Mouse (Mus musculus) heart, postnatal 0 days (tissue): ENCODE measurements around the gene Myh8. TPM values are rescaled to one million over a fixed set of nuclear protein-coding genes. Genes with fewer than 3 reads are reported as not detected.

Experiments used
- ATAC-seq: fragments of 200-750 bp; cut with Nextera tagmentation; 2 replicates; pipeline ENCODE4 v1.8.0; 2017; ENCODE audit warnings: low read depth, moderate number of reproducible peaks, moderate library complexity; ENCODE audit not compliant: insufficient read depth
- DNase-seq: peaks from one replicate; pipeline ENCODE4 v3.0.0-alpha.2; 2016; ENCODE audit warnings: low spot score
- H3K27ac ChIP-seq: fragments of 300-500 bp; sonication (generic); 2 replicates; pipeline ENCODE4 v1.5.1; 2014; ENCODE audit warnings: low read depth, mild to moderate bottlenecking
- H3K27me3 ChIP-seq: fragments of 300-500 bp; sonication (generic); 2 replicates; pipeline ENCODE4 v1.6.1; 2014; ENCODE audit warnings: low read length, mixed read lengths; ENCODE audit not compliant: control insufficient read depth, insufficient read depth
- H3K36me3 ChIP-seq: fragments of 300-500 bp; sonication (generic); replicated peaks from 2 replicates; pipeline ENCODE4 v1.6.1; 2014; ENCODE audit warnings: low read length, mixed read lengths; ENCODE audit not compliant: control insufficient read depth, insufficient read depth
- H3K4me1 ChIP-seq: fragments of 300-500 bp; sonication (generic); 2 replicates; pipeline ENCODE4 v1.6.1; 2014; ENCODE audit warnings: antibody characterized with exemption; ENCODE audit not compliant: control insufficient read depth, insufficient read depth
- H3K4me2 ChIP-seq: fragments of 300-500 bp; sonication (generic); 2 replicates; pipeline ENCODE4 v1.6.1; 2014; ENCODE audit warnings: low read depth, mild to moderate bottlenecking, low read length, moderate library complexity
- H3K4me3 ChIP-seq: fragments of 300-500 bp; sonication (generic); 2 replicates; pipeline ENCODE4 v1.5.1; 2014; ENCODE audit warnings: low read depth, low read length
- H3K9ac ChIP-seq: fragments of 300-500 bp; sonication (generic); replicated peaks from 2 replicates; pipeline ENCODE4 v1.6.1; 2014; ENCODE audit warnings: low read depth, low read length, mixed read lengths
- H3K9me3 ChIP-seq: fragments of 300-500 bp; sonication (generic); replicated peaks from 2 replicates; pipeline ENCODE4 v1.6.1; 2016; ENCODE audit warnings: low read length; ENCODE audit not compliant: control insufficient read depth
- CTCF ChIP-seq: IDR thresholded peaks from 2 replicates; pipeline ENCODE4 v1.5.1; 2016; ENCODE audit warnings: antibody characterized with exemption, control low read depth, low read depth
- EP300 ChIP-seq: IDR thresholded peaks from 2 replicates; pipeline ENCODE4 v1.6.1; 2016; ENCODE audit warnings: antibody characterized with exemption, low read depth
- WGBS: fragments of 180-500 bp; shearing (Covaris S2); extraction: QIAGEN DNeasy Blood & Tissue Kit; methylation state at CpG from one replicate; pipeline ENCODE4 v1.1.7; 2014; 5-methylcytosine and 5-hydroxymethylcytosine counted together
- polyA plus RNA-seq: library from polyadenylated mRNA; unstranded; fragments of >200 nt; fragmentation: Nextera tagmentation; extraction: Ambion mirVana; gene quantifications from 2 replicates; pipeline ENCODE4 v1.2.1, GENCODE M21; 2015
- total RNA-seq: library from RNA; depleted of rRNA; stranded (reverse); fragments of >200 nt; gene quantifications from 2 replicates; pipeline ENCODE4 v1.2.3, GENCODE M21; 2014; ENCODE audit warnings: low replicate concordance; rRNA removed

Myh8 gene
- total RNA-seq: 5.1 and 8.7 TPM in 2 replicates
- polyA plus RNA-seq: 1.2 and 1.3 TPM in 2 replicates

DNA sequence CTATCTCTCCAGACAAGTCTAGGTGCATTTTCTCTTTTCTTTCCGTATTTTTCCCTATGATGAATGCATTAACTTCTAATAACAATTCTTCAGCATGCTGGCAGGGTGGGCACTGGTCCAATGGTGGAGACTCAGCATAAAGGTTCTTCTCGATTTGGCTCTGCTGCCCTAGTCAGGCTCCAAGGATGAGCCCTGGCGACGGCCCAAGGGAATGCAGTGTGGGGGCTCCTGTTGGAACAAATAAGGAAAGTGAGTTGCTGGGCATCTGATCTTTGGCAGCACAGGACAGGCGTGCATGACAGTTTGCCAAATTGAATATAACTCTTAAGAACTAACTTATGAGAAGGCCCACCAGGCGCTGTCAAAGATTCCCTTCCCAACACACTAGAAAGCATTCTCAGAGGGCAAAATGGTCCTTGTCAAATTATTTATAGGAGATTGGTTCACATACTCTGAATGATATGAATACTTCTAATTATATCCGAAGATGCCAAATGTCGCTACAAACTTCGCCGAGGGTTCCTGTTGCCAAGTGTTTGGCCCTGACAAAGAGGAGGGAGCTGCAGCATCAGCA lies at the start of gene Myh8:
Gene Myh8, plus strand, starts transcription at position 524 of the 574 bp plus-strand sequence.
- WGBS: 44% methylated on average over 10 of the region's 10 CpGs
- ATAC-seq: 0 out of 2 replicates have a peak, but pooled peaks have one; percentile 33
- no peaks in the 10 kb centered on the region for H3K36me3 ChIP-seq
- no peaks in the 10 kb centered on the region for H3K27me3 ChIP-seq
- H3K27ac ChIP-seq: peak within 1 kb of the TSS; percentile 17; the same call in 1 of the 2 replicates
- no peak for TF ChIP-seq CTCF
- H3K4me3 ChIP-seq: no peak within 1 kb of the TSS
- peak within 1 kb of the TSS; percentile 15; the same call in 1 of the 2 replicates for H3K4me2 ChIP-seq
- no peaks in the 10 kb centered on the region for H3K9me3 ChIP-seq
- peaks cover 5% of the 10 kb centered on the region; the same call in 1 of the 2 replicates for H3K4me1 ChIP-seq
- H3K9ac ChIP-seq: no peak within 1 kb of the TSS
- DNase-seq: peak; percentile 25

DNA sequence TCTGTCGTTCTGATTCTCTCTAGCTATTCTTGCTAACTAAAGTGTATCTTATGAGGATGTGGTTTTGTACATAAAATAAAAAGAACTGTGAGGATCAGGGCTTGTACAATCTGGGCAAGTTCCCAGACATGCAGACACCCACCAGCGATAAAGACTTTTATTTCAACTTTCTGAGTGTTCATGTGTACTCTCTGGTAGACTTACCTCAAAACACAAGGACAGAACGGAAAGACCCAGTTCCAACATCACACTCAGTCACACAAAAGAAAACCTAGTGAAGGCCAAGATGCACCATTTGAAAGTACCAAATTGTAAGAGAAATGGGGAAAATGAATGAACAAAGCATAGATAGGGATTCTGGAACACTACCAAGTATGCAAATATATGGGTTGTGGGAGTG lies 48.2 kb upstream of the Myh8 start:
- TF ChIP-seq EP300 (no peak), CTCF (no peak)
- DNase-seq: no peak
- no peaks in the 10 kb centered on the region for H3K9me3 ChIP-seq
- no peak for ATAC-seq
- no peak overlapping the region for H3K4me2 ChIP-seq
- H3K27ac ChIP-seq: no peak overlapping the region
- 73% methylated on average over 3 of the region's 3 CpGs for WGBS
- no peaks in the 10 kb centered on the region for H3K4me1 ChIP-seq
- no peaks in the 10 kb centered on the region for H3K27me3 ChIP-seq
- H3K9ac ChIP-seq: no peak overlapping the region
- no peak overlapping the region for H3K4me3 ChIP-seq
- H3K36me3 ChIP-seq: no peaks in the 10 kb centered on the region

DNA sequence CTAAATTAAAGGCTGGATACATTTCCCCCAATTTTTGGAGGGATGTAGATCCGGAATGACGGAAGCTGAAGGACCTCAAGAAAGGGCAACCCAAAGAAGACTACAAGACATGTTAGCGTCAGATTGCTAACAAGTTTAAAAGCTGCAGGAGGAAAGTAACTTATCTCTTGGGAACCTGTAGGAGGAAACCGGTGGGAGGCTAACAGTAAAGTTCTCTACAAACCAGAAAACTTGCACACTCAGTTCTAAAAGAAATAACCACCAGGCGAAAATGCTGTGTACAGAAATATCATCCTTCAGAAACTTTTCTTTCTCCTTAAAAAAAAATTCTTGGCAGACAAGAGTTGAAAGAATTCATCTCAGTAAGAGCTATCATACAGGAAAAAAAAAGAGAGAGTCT lies 47.8 kb upstream of the Myh8 start:
- no peak overlapping the region for H3K4me3 ChIP-seq
- H3K9ac ChIP-seq: no peak overlapping the region
- no peak for TF ChIP-seq EP300
- TF ChIP-seq CTCF: no peak
- no peak overlapping the region for H3K4me2 ChIP-seq
- ATAC-seq (no peak), DNase-seq (no peak)
- H3K36me3 ChIP-seq: no peaks in the 10 kb centered on the region
- H3K4me1 ChIP-seq: no peaks in the 10 kb centered on the region
- no peaks in the 10 kb centered on the region for H3K9me3 ChIP-seq
- no peaks in the 10 kb centered on the region for H3K27me3 ChIP-seq
- no peak overlapping the region for H3K27ac ChIP-seq
- WGBS: 65% methylated on average over 5 of the region's 5 CpGs

DNA sequence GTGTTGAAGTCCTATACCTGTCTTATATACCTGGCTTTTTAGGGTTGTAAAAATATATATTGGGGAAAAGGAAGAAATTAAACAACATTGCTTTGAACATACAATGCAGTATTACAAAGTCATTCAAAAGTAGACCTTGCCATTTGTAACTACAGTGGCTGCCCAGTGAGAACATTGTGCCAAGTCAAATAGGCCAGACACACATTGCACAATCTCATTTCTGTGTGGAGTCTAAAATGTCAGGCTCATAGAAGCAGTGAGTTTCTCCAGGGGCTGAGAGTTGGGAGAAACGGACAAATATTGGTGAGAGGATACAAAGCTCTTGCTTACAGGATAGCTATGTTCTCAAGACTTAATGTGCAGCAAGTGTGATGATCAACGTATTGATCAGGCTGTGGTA lies 47.0 kb upstream of the Myh8 start:
- TF ChIP-seq CTCF: no peak
- no peak for TF ChIP-seq EP300
- no peak for ATAC-seq
- H3K4me2 ChIP-seq: no peak overlapping the region
- H3K9ac ChIP-seq: no peak overlapping the region
- H3K4me3 ChIP-seq: no peak overlapping the region
- DNase-seq: no peak
- H3K27me3 ChIP-seq: no peaks in the 10 kb centered on the region
- WGBS: 72% methylated on average over 2 of the region's 2 CpGs
- H3K27ac ChIP-seq: no peak overlapping the region
- no peaks in the 10 kb centered on the region for H3K9me3 ChIP-seq
- no peaks in the 10 kb centered on the region for H3K36me3 ChIP-seq
- no peaks in the 10 kb centered on the region for H3K4me1 ChIP-seq

DNA sequence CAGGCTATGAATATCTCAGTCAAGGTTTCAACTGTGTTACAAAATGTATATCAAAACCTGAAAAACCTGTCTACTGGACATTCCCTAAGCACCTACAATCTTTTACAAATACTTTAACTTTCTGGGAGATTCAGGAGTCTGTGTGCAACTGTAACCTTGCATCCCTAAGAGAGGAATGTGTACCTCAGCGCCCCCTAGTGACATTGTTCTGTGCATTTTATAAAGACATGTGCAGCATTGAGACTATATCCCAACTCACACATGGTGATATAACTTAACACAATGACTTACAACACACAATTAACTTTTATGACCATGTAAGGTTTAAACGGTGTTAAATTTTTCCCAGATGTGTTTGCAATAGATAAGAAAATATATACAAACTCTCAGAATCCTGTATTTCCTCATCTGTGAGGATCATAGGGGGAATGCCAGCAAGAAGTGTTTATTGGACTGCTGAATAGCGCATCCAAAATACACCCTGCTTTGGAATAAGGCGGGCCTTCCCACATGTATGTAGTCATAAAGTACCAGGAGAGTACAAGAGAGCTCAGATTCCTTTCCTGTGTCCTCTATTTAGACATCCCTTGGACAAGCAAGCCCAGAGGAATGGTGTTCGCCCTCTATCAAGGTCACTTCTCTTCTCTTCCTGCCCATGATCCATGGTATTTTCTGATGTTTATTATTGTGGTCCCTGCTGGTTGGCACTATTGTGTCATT lies 41.1 kb upstream of the Myh8 start:
- H3K27me3 ChIP-seq: no peaks in the 10 kb centered on the region
- WGBS: 57% methylated on average over 5 of the region's 5 CpGs
- TF ChIP-seq EP300: no peak
- peak; percentile 53 for TF ChIP-seq CTCF
- DNase-seq (no peak), ATAC-seq (no peak)
- no peak overlapping the region for H3K27ac ChIP-seq
- no peaks in the 10 kb centered on the region for H3K4me1 ChIP-seq
- no peak overlapping the region for H3K9ac ChIP-seq
- no peak overlapping the region for H3K4me3 ChIP-seq
- no peaks in the 10 kb centered on the region for H3K9me3 ChIP-seq
- no peaks in the 10 kb centered on the region for H3K36me3 ChIP-seq
- H3K4me2 ChIP-seq: no peak overlapping the region
